Mouse (Mus musculus): ENCODE results near the gene Pkp1.

Gene Pkp1

GRCm38 (mm10) chr1:135906736-135907135 is 12.3 kb downstream of the Pkp1 start:
- no peak for DNase-seq (ENCODE audit: low read depth, low spot score)

- DNase-seq (ENCODE audit: low read depth, low spot score): no peak
Observed at GRCm38 (mm10) chr1:135899991-135900515, 19.0 kb downstream of the Pkp1 start.

- no peak for DNase-seq (ENCODE audit: low read depth, low spot score)
Observed at GRCm38 (mm10) chr1:135899295-135899694, 19.7 kb downstream of the Pkp1 start.

GRCm38 (mm10) chr1:135895367-135895766 is 23.6 kb downstream of the Pkp1 start:
- no peak for DNase-seq (ENCODE audit: low read depth, low spot score)

- no peak for DNase-seq (ENCODE audit: low read depth, low spot score)
Observed at GRCm38 (mm10) chr1:135893377-135893776, 25.6 kb downstream of the Pkp1 start.

- DNase-seq (ENCODE audit: low read depth, low spot score): no peak
Observed at GRCm38 (mm10) chr1:135892764-135893163, 26.2 kb downstream of the Pkp1 start.

- DNase-seq (ENCODE audit: low read depth, low spot score): no peak
Observed at GRCm38 (mm10) chr1:135892233-135892632, 26.8 kb downstream of the Pkp1 start.

- DNase-seq (ENCODE audit: low read depth, low spot score): no peak
Observed at GRCm38 (mm10) chr1:135891424-135892216, 27.4 kb downstream of the Pkp1 start.

GRCm38 (mm10) chr1:135889461-135890185 is 29.4 kb downstream of the Pkp1 start:
- no peak for DNase-seq (ENCODE audit: low read depth, low spot score)

- peak; percentile 38 for DNase-seq (ENCODE audit: low read depth, low spot score)
Observed at GRCm38 (mm10) chr1:135882385-135883109, 36.5 kb downstream of the Pkp1 start.

GRCm38 (mm10) chr1:135877248-135877647 is 41.8 kb downstream of the Pkp1 start:
- no peak for DNase-seq (ENCODE audit: low read depth, low spot score)

- DNase-seq (ENCODE audit: low read depth, low spot score): no peak
Observed at GRCm38 (mm10) chr1:135872991-135873390, 46.0 kb downstream of the Pkp1 start.

- no peak for DNase-seq (ENCODE audit: low read depth, low spot score)
Observed at GRCm38 (mm10) chr1:135868570-135868969, 50.4 kb downstream of the Pkp1 start.

GRCm38 (mm10) chr1:135865518-135866194 is 53.4 kb downstream of the Pkp1 start:
- DNase-seq (ENCODE audit: low read depth, low spot score): peak; percentile 60

GRCm38 (mm10) chr1:135864830-135865229 is 54.2 kb downstream of the Pkp1 start:
- DNase-seq (ENCODE audit: low read depth, low spot score): no peak

- no peak for DNase-seq (ENCODE audit: low read depth, low spot score)
Observed at GRCm38 (mm10) chr1:135863786-135864335, 55.1 kb downstream of the Pkp1 start.

- no peak for DNase-seq (ENCODE audit: low read depth, low spot score)
Observed at GRCm38 (mm10) chr1:135862561-135862960, 56.4 kb downstream of the Pkp1 start.

GRCm38 (mm10) chr1:135861980-135862552 is 56.9 kb downstream of the Pkp1 start:
- no peak for DNase-seq (ENCODE audit: low read depth, low spot score)

- no peak for DNase-seq (ENCODE audit: low read depth, low spot score)
Observed at GRCm38 (mm10) chr1:135861091-135861490, 57.9 kb downstream of the Pkp1 start.

GRCm38 (mm10) chr1:135858533-135858932 is 60.5 kb downstream of the Pkp1 start:
- DNase-seq (ENCODE audit: low read depth, low spot score): no peak

All from retina, postnatal 7 days (tissue).